Mouse (Mus musculus): Measurements from ENCODE around the gene Kcnb1.

DNA sequence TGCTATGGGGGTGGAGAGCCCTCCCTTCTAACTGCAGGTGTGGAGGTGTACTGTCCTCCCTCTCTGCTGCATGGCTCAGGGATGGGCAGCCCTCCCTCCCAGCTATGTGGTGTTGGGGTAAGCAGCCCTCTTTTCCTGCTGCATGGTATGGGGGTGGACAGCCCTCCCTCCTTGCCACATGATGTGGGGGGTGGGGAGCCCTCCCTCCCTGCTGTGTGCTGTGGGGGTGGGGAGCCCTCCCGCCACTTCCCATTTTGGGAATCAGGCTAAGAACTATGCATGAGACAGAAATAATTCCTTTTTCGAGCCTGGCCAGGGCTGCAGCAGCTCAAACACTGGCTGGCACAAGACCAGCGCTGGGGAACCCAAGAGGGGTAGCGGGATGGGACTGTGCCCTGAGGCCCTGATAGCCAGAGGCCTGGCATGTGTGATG lies 34.4 kb downstream of the Kcnb1 start:
- TF ChIP-seq CTCF (conservative IDR thresholded peaks at IDR 0.05; ENCODE audit: low read length), result no peak
- TF ChIP-seq NANOG (IDR thresholded peaks at IDR 0.05; ENCODE audit: borderline replicate concordance, low read length), result no peak
- TF ChIP-seq POU5F1 (IDR thresholded peaks at IDR 0.05; ENCODE audit: borderline replicate concordance, low read length), result no peak
